Mouse (Mus musculus) midbrain, embryonic 10.5 days (tissue): Measurements from ENCODE around the gene Tbr1. TPM values are rescaled to one million over a fixed set of nuclear protein-coding genes. Genes with fewer than 3 reads are reported as not detected.

ENCODE experiments used
- DNase-seq: peaks from one replicate; pipeline ENCODE4 v3.0.0-alpha.2; 2017; ENCODE audit warnings: low spot score
- H3K27ac ChIP-seq: fragments of 300-500 bp; sonication (generic); replicated peaks from 2 replicates; pipeline ENCODE4 v1.5.1; 2016; ENCODE audit warnings: mild to moderate bottlenecking
- H3K27me3 ChIP-seq: fragments of 300-500 bp; sonication (generic); 2 replicates; pipeline ENCODE4 v1.6.1; 2016; ENCODE audit warnings: low read depth, mild to moderate bottlenecking; ENCODE audit not compliant: poor library complexity, severe bottlenecking
- H3K36me3 ChIP-seq: fragments of 300-500 bp; sonication (generic); 2 replicates; pipeline ENCODE4 v1.6.1; 2016; ENCODE audit warnings: mild to moderate bottlenecking, moderate library complexity
- H3K4me1 ChIP-seq: fragments of 300-500 bp; sonication (generic); 2 replicates; pipeline ENCODE4 v1.6.1; 2016
- H3K4me3 ChIP-seq: fragments of 300-500 bp; sonication (generic); 2 replicates; pipeline ENCODE4 v1.5.1; 2016; ENCODE audit warnings: mild to moderate bottlenecking, moderate library complexity
- H3K9me3 ChIP-seq: fragments of 300-500 bp; sonication (generic); replicated peaks from 2 replicates; pipeline ENCODE4 v1.6.1; 2016; ENCODE audit warnings: mild to moderate bottlenecking
- WGBS: fragments of 180-500 bp; shearing (Covaris S2); methylation state at CpG from one replicate; pipeline ENCODE4 v1.1.7; 2016; 5-methylcytosine and 5-hydroxymethylcytosine counted together
- polyA plus RNA-seq: library from polyadenylated mRNA; unstranded; fragments of >200 nt; fragmentation: Nextera tagmentation; extraction: Ambion mirVana; gene quantifications from 2 replicates; pipeline ENCODE4 v1.2.1, GENCODE M21; 2016

The Tbr1 gene
- polyA plus RNA-seq, result 0.23 and 0.26 TPM in 2 replicates

GRCm38 (mm10) chr2:61802656-61803251 is at the start of gene Tbr1:
Gene Tbr1 (plus strand): TSS chr2:61802930.
- no peak within 1 kb of the TSS for H3K27ac ChIP-seq

GRCm38 (mm10) chr2:61754989-61755388 is 47.7 kb upstream of the Tbr1 start:
- no peak for DNase-seq
- no peaks in the 10 kb centered on the region for H3K36me3 ChIP-seq

More at GRCm38 (mm10) chr2:61802656-61803251, at the start of gene Tbr1:
- Histone ChIP-seq H3K9me3 (no peaks in the 10 kb centered on the region), H3K4me1 (peaks cover 25% of the 10 kb centered on the region), H3K4me3 (no peak within 1 kb of the TSS), H3K36me3 (no peaks in the 10 kb centered on the region), H3K27me3 (peaks cover 72% of the 10 kb centered on the region)
- 4% methylated on average over 11 of the region's 11 CpGs for WGBS
- DNase-seq, result peak; percentile 50

GRCm38 (mm10) chr2:61759234-61759855 is 43.4 kb upstream of the Tbr1 start:
- DNase-seq, result no peak

More at GRCm38 (mm10) chr2:61754989-61755388, 47.7 kb upstream of the Tbr1 start:
- Histone ChIP-seq H3K4me3 (no peak overlapping the region), H3K9me3 (no peaks in the 10 kb centered on the region), H3K27me3 (no peaks in the 10 kb centered on the region), H3K27ac (no peak overlapping the region), H3K4me1 (no peaks in the 10 kb centered on the region)

GRCm38 (mm10) chr2:61760044-61760443 is 42.7 kb upstream of the Tbr1 start:
- Histone ChIP-seq H3K9me3 (no peaks in the 10 kb centered on the region), H3K27me3 (no peaks in the 10 kb centered on the region), H3K36me3 (0 out of 2 replicates have a peak, but pooled peaks cover 4% of the 10 kb centered on the region), H3K27ac (no peak overlapping the region), H3K4me1 (peaks cover 6% of the 10 kb centered on the region; the same call in 1 of the 2 replicates), H3K4me3 (no peak overlapping the region)
- no peak for DNase-seq
- WGBS, result 89% methylated on average over 3 of the region's 3 CpGs

More at GRCm38 (mm10) chr2:61759234-61759855, 43.4 kb upstream of the Tbr1 start:
- peaks cover 3% of the 10 kb centered on the region; the same call in 1 of the 2 replicates for H3K4me1 ChIP-seq
- H3K36me3 ChIP-seq, result no peaks in the 10 kb centered on the region
- H3K9me3 ChIP-seq, result no peaks in the 10 kb centered on the region
- H3K27ac ChIP-seq, result no peak overlapping the region
- no peak overlapping the region for H3K4me3 ChIP-seq
- no peaks in the 10 kb centered on the region for H3K27me3 ChIP-seq
- 86% methylated on average over 5 of the region's 5 CpGs for WGBS

GRCm38 (mm10) chr2:61764470-61765105 is 38.1 kb upstream of the Tbr1 start:
- Histone ChIP-seq H3K9me3 (no peaks in the 10 kb centered on the region), H3K4me1 (peaks cover 6% of the 10 kb centered on the region; the same call in 1 of the 2 replicates), H3K27ac (no peak overlapping the region), H3K36me3 (0 out of 2 replicates have a peak, but pooled peaks cover 4% of the 10 kb centered on the region), H3K27me3 (no peaks in the 10 kb centered on the region), H3K4me3 (no peak overlapping the region)
- DNase-seq, result no peak
- 77% methylated on average over 6 of the region's 6 CpGs for WGBS

- WGBS, result 70% methylated on average over 4 of the region's 4 CpGs
Measured at GRCm38 (mm10) chr2:61765526-61765925, 37.2 kb upstream of the Tbr1 start.

GRCm38 (mm10) chr2:61780794-61781193 is 21.9 kb upstream of the Tbr1 start:
- H3K36me3 ChIP-seq, result peaks cover 34% of the 10 kb centered on the region
- H3K4me1 ChIP-seq, result no peaks in the 10 kb centered on the region
- H3K9me3 ChIP-seq, result no peaks in the 10 kb centered on the region
- no peak overlapping the region for H3K4me3 ChIP-seq
- DNase-seq, result no peak
- no peak overlapping the region for H3K27ac ChIP-seq
- H3K27me3 ChIP-seq, result no peaks in the 10 kb centered on the region

More at GRCm38 (mm10) chr2:61765526-61765925, 37.2 kb upstream of the Tbr1 start:
- no peak for DNase-seq
- H3K36me3 ChIP-seq, result 0 out of 2 replicates have a peak, but pooled peaks cover 4% of the 10 kb centered on the region
- peaks cover 6% of the 10 kb centered on the region; the same call in 1 of the 2 replicates for H3K4me1 ChIP-seq
- no peak overlapping the region for H3K4me3 ChIP-seq
- H3K9me3 ChIP-seq, result no peaks in the 10 kb centered on the region
- H3K27me3 ChIP-seq, result no peaks in the 10 kb centered on the region
- H3K27ac ChIP-seq, result no peak overlapping the region

GRCm38 (mm10) chr2:61794960-61795359 is 7.8 kb upstream of the Tbr1 start:
- no peak overlapping the region for H3K27ac ChIP-seq
- peaks cover 3% of the 10 kb centered on the region; the same call in 1 of the 2 replicates for H3K36me3 ChIP-seq
- H3K4me3 ChIP-seq, result no peak overlapping the region
- WGBS, result 88% methylated on average over 5 of the region's 5 CpGs
- no peaks in the 10 kb centered on the region for H3K4me1 ChIP-seq
- DNase-seq, result no peak
- H3K27me3 ChIP-seq, result no peaks in the 10 kb centered on the region
- no peaks in the 10 kb centered on the region for H3K9me3 ChIP-seq

GRCm38 (mm10) chr2:61798048-61798447 is 4.7 kb upstream of the Tbr1 start:
- DNase-seq, result no peak
- Histone ChIP-seq H3K27ac (no peak overlapping the region), H3K4me1 (peaks cover 6% of the 10 kb centered on the region), H3K9me3 (no peaks in the 10 kb centered on the region), H3K27me3 (peaks cover 25% of the 10 kb centered on the region), H3K36me3 (no peaks in the 10 kb centered on the region), H3K4me3 (no peak overlapping the region)
- WGBS, result 98% methylated on average over 1 of the region's 1 CpGs

- peak; percentile 29 for DNase-seq
- Histone ChIP-seq H3K27me3 (peaks cover 82% of the 10 kb centered on the region), H3K9me3 (no peaks in the 10 kb centered on the region), H3K4me1 (peaks cover 25% of the 10 kb centered on the region), H3K4me3 (no peak overlapping the region), H3K27ac (no peak overlapping the region), H3K36me3 (no peaks in the 10 kb centered on the region)
- WGBS, result 3% methylated on average over 29 of the region's 29 CpGs
Measured at GRCm38 (mm10) chr2:61803443-61804367, 975 bp downstream of the Tbr1 start.

- H3K9me3 ChIP-seq, result no peaks in the 10 kb centered on the region
- 3% methylated on average over 10 of the region's 10 CpGs for WGBS
- no peak overlapping the region for H3K4me3 ChIP-seq
- peaks cover 25% of the 10 kb centered on the region for H3K4me1 ChIP-seq
- no peak overlapping the region for H3K27ac ChIP-seq
- no peak for DNase-seq
- H3K27me3 ChIP-seq, result peaks cover 89% of the 10 kb centered on the region
- H3K36me3 ChIP-seq, result no peaks in the 10 kb centered on the region
Measured at GRCm38 (mm10) chr2:61804382-61804840, 1.7 kb downstream of the Tbr1 start.
